Mouse (Mus musculus) midbrain, embryonic 10.5 days (tissue): Measurements from ENCODE around the gene Hmg20b. TPM values are rescaled to one million over a fixed set of nuclear protein-coding genes. Genes with fewer than 3 reads are reported as not detected.
A peak's percentile ranks its signal among the peaks of the same experiment; 100 is the strongest.

Experiments
- DNase-seq: peaks from one replicate; pipeline ENCODE4 v3.0.0-alpha.2; 2017; ENCODE audit warnings: low spot score
- H3K27ac ChIP-seq: fragments of 300-500 bp; sonication (generic); replicated peaks from 2 replicates; pipeline ENCODE4 v1.5.1; 2016; ENCODE audit warnings: mild to moderate bottlenecking
- H3K27me3 ChIP-seq: fragments of 300-500 bp; sonication (generic); 2 replicates; pipeline ENCODE4 v1.6.1; 2016; ENCODE audit warnings: low read depth, mild to moderate bottlenecking; ENCODE audit not compliant: poor library complexity, severe bottlenecking
- H3K36me3 ChIP-seq: fragments of 300-500 bp; sonication (generic); 2 replicates; pipeline ENCODE4 v1.6.1; 2016; ENCODE audit warnings: mild to moderate bottlenecking, moderate library complexity
- H3K4me1 ChIP-seq: fragments of 300-500 bp; sonication (generic); 2 replicates; pipeline ENCODE4 v1.6.1; 2016
- H3K4me3 ChIP-seq: fragments of 300-500 bp; sonication (generic); 2 replicates; pipeline ENCODE4 v1.5.1; 2016; ENCODE audit warnings: mild to moderate bottlenecking, moderate library complexity
- H3K9me3 ChIP-seq: fragments of 300-500 bp; sonication (generic); replicated peaks from 2 replicates; pipeline ENCODE4 v1.6.1; 2016; ENCODE audit warnings: mild to moderate bottlenecking
- WGBS: fragments of 180-500 bp; shearing (Covaris S2); methylation state at CpG from one replicate; pipeline ENCODE4 v1.1.7; 2016; 5-methylcytosine and 5-hydroxymethylcytosine counted together
- polyA plus RNA-seq: library from polyadenylated mRNA; unstranded; fragments of >200 nt; fragmentation: Nextera tagmentation; extraction: Ambion mirVana; gene quantifications from 2 replicates; pipeline ENCODE4 v1.2.1, GENCODE M21; 2016

Gene Hmg20b
- polyA plus RNA-seq, 1 experiment from 2014 or later: 102 TPM

GRCm38 (mm10) chr10:81317273-81317672 is 33.0 kb downstream of the Hmg20b start:
- H3K4me3 ChIP-seq: peak overlapping the region; percentile 39
- H3K36me3 ChIP-seq: peaks cover 68% of the 10 kb centered on the region
- H3K4me1 ChIP-seq: peaks cover 52% of the 10 kb centered on the region
- peak overlapping the region; percentile 74 for H3K27ac ChIP-seq
- DNase-seq: peak; percentile 46
- 0 out of 2 replicates have a peak, but pooled peaks cover 11% of the 10 kb centered on the region for H3K27me3 ChIP-seq
- no peaks in the 10 kb centered on the region for H3K9me3 ChIP-seq
- WGBS: 6% methylated on average over 20 of the region's 20 CpGs

DNA sequence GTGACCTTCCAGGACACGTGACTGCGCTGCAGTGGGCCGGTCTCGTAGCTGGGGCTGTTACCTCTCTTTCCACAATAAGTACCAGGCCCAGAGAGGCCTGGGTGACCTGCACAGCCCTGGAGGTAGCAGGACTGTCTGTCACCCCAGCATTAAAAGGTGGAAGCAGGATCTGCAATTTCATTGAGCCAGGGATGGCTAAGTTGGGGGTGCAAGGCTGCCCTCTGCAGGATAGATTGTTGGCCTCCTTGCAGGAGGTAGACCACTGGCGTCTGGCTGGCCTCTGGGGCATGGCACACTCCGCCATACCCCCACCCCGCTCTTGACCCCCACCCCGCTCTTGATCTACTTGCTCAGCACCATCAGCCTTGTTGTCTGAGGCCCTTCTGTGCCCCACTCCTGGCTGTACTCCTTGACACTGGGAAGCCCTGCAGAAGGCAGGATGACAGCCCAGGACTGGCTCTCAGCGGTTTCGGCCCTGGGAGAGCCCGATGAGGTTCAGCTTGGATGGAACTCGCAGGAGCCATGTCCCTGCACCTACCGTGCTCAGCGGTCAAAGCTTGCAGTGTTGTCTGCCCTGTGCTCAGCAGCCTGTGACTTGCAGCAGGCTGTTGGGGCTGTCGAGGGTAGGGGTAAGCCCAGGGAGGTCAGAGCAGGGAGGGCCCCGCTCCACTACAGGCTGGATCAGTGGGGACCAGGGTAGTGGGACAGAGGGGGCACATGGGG is 33.8 kb downstream of the Hmg20b start:
- peaks cover 74% of the 10 kb centered on the region for H3K36me3 ChIP-seq
- H3K27me3 ChIP-seq: 0 out of 2 replicates have a peak, but pooled peaks cover 11% of the 10 kb centered on the region
- peak; percentile 45 for DNase-seq
- WGBS: 38% methylated on average over 16 of the region's 16 CpGs
- H3K9me3 ChIP-seq: no peaks in the 10 kb centered on the region
- H3K4me3 ChIP-seq: peak overlapping the region; percentile 39
- H3K27ac ChIP-seq: peak overlapping the region; percentile 74
- H3K4me1 ChIP-seq: peaks cover 44% of the 10 kb centered on the region

DNA sequence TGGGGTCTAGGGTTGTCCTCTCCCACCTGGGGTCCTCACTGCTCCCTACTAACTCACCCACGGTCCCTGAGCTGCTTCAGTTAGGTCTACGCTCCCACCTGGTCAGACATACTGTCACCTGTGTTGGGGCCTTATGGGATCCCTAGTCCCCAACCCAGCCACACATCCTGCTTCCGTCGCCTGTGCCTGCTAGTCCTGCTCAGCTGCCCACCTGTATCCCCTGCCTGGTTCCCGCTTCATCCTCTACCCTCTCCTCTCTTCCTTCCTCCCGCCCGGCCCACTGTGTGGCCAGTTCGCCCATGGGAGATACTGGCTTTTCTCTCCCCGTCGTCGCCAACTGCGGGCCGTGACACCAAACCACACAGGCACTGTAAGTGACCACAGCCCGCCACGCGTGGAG is 34.7 kb downstream of the Hmg20b start:
- Histone ChIP-seq H3K27ac (no peak overlapping the region), H3K4me3 (no peak overlapping the region), H3K9me3 (no peaks in the 10 kb centered on the region), H3K4me1 (peaks cover 43% of the 10 kb centered on the region), H3K27me3 (0 out of 2 replicates have a peak, but pooled peaks cover 11% of the 10 kb centered on the region), H3K36me3 (peaks cover 83% of the 10 kb centered on the region)
- WGBS: 93% methylated on average over 16 of the region's 16 CpGs
- no peak for DNase-seq

GRCm38 (mm10) chr10:81314201-81314600 is 36.1 kb downstream of the Hmg20b start:
- no peaks in the 10 kb centered on the region for H3K9me3 ChIP-seq
- H3K4me1 ChIP-seq: peaks cover 36% of the 10 kb centered on the region
- 0 out of 2 replicates have a peak, but pooled peaks cover 11% of the 10 kb centered on the region for H3K27me3 ChIP-seq
- H3K36me3 ChIP-seq: peaks cover 97% of the 10 kb centered on the region
- WGBS: 82% methylated on average over 7 of the region's 7 CpGs
- DNase-seq: no peak
- no peak overlapping the region for H3K27ac ChIP-seq
- H3K4me3 ChIP-seq: no peak overlapping the region

DNA sequence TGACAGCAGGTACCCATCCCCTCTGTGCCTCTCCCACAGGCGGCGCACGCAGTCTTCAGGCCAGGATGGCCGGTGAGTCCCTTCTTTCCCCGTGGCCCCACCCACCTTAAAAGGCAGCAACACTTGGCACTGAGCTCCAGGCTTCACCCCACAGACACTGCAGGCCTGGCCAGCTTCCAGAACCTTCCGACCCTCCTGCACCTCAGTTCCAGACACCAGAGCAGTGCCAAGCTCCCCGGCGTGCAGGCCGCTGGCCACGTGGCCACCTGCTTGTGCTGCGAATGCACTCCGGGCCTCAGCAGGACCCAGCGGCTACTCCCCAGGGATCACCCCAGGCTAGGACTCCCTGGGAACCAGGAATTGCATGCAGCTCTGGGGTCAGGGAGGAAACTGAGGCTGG is 36.7 kb downstream of the Hmg20b start:
- peaks cover 98% of the 10 kb centered on the region for H3K36me3 ChIP-seq
- H3K4me1 ChIP-seq: peaks cover 29% of the 10 kb centered on the region
- H3K9me3 ChIP-seq: no peaks in the 10 kb centered on the region
- no peak overlapping the region for H3K27ac ChIP-seq
- 0 out of 2 replicates have a peak, but pooled peaks cover 11% of the 10 kb centered on the region for H3K27me3 ChIP-seq
- 93% methylated on average over 13 of the region's 13 CpGs for WGBS
- no peak for DNase-seq
- 0 out of 2 replicates have a peak overlapping the region, but pooled peaks have one; percentile 1 for H3K4me3 ChIP-seq

DNA sequence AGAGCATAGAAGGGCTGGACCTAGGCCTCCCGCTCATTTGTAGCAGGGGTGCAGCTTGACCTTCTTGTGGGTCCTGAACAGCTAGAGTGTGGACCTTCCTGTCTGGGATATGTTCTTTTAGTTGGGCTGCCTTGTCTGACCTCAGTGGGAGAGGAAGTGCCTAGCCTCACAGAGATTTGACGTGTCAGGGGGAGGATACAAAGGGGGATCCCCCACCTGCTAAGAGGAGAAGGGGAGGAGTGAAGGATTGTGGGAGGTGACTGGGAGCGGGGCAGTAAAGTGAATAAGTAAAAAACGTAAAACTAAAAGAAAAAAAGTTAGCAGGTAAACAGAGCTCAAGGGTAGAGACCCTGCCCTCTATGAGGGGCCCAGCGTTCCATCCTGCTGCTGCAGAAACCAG is 40.7 kb downstream of the Hmg20b start:
- Histone ChIP-seq H3K27me3 (no peaks in the 10 kb centered on the region), H3K9me3 (no peaks in the 10 kb centered on the region), H3K4me1 (peaks cover 5% of the 10 kb centered on the region), H3K36me3 (peaks cover 100% of the 10 kb centered on the region), H3K4me3 (no peak overlapping the region), H3K27ac (no peak overlapping the region)
- DNase-seq: no peak
- WGBS: 89% methylated on average over 5 of the region's 5 CpGs

- 96% methylated on average over 21 of the region's 21 CpGs for WGBS
- Histone ChIP-seq H3K4me1 (peaks cover 27% of the 10 kb centered on the region), H3K9me3 (no peaks in the 10 kb centered on the region), H3K4me3 (0 out of 2 replicates have a peak overlapping the region, but pooled peaks have one; percentile 3), H3K36me3 (peaks cover 82% of the 10 kb centered on the region), H3K27me3 (no peaks in the 10 kb centered on the region), H3K27ac (no peak overlapping the region; the same call in 1 of the 2 replicates)
- DNase-seq: no peak
Measured at GRCm38 (mm10) chr10:81306837-81307682, 43.2 kb downstream of the Hmg20b start.

- Histone ChIP-seq H3K4me3 (no peak overlapping the region), H3K9me3 (no peaks in the 10 kb centered on the region), H3K4me1 (peaks cover 34% of the 10 kb centered on the region), H3K27me3 (no peaks in the 10 kb centered on the region), H3K36me3 (peaks cover 77% of the 10 kb centered on the region), H3K27ac (no peak overlapping the region)
- WGBS: 93% methylated on average over 12 of the region's 12 CpGs
- DNase-seq: no peak
Measured at GRCm38 (mm10) chr10:81306173-81306668, 44.1 kb downstream of the Hmg20b start.

- Histone ChIP-seq H3K27me3 (no peaks in the 10 kb centered on the region), H3K4me3 (no peak overlapping the region), H3K27ac (no peak overlapping the region), H3K36me3 (peaks cover 71% of the 10 kb centered on the region), H3K4me1 (peaks cover 39% of the 10 kb centered on the region), H3K9me3 (no peaks in the 10 kb centered on the region)
- no peak for DNase-seq
- 95% methylated on average over 14 of the region's 14 CpGs for WGBS
Measured at GRCm38 (mm10) chr10:81305663-81306062, 44.6 kb downstream of the Hmg20b start.

DNA sequence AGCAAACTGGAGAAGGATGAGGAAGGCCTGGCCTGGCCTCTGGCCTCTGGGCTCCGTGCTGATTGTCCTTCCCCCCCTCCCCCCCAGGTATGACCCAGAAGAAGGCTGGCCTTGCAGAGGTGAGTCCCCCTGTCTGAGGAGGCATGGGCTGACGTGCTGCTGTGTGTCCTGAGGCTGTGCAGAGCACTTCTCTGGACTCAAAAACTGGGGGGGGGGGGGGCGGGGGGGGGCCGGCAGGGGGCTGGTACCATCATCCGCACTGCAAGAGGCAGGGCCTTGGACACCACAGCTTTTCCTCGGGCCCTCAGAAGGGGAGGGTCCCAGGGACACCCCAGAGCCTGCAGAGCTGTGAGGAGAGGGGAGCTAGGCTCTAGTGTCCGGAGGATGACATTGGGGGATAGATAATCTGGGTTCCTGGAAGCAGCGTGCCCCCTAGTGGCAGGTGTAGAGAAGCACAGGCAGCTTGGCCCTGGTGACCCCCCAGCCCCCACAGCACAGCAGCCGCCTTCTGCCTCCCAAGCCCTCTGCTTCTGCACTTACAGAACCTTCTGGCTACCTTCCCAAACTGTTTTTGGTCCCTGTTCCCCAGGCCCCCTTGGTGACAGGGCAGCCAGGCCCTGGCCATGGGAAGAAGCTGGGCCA is 45.6 kb downstream of the Hmg20b start:
- Histone ChIP-seq H3K9me3 (no peaks in the 10 kb centered on the region), H3K36me3 (peaks cover 64% of the 10 kb centered on the region), H3K27ac (peak overlapping the region; percentile 33; the same call in 1 of the 2 replicates), H3K27me3 (no peaks in the 10 kb centered on the region), H3K4me1 (peaks cover 48% of the 10 kb centered on the region), H3K4me3 (0 out of 2 replicates have a peak overlapping the region, but pooled peaks have one; percentile 9)
- WGBS: 24% methylated on average over 8 of the region's 9 CpGs
- peak; percentile 62 for DNase-seq

GRCm38 (mm10) chr10:81303761-81304160 is 46.5 kb downstream of the Hmg20b start:
- no peak for DNase-seq
- H3K27me3 ChIP-seq: no peaks in the 10 kb centered on the region
- H3K9me3 ChIP-seq: no peaks in the 10 kb centered on the region
- H3K4me1 ChIP-seq: peaks cover 58% of the 10 kb centered on the region
- no peak overlapping the region; the same call in 1 of the 2 replicates for H3K27ac ChIP-seq
- H3K36me3 ChIP-seq: peaks cover 54% of the 10 kb centered on the region
- no peak overlapping the region for H3K4me3 ChIP-seq
- WGBS: 81% methylated on average over 7 of the region's 7 CpGs

- peak overlapping the region; percentile 67; the same call in 1 of the 2 replicates for H3K27ac ChIP-seq
- WGBS: 79% methylated on average over 10 of the region's 10 CpGs
- no peaks in the 10 kb centered on the region for H3K9me3 ChIP-seq
- H3K27me3 ChIP-seq: no peaks in the 10 kb centered on the region
- DNase-seq: no peak
- H3K4me1 ChIP-seq: peaks cover 58% of the 10 kb centered on the region
- peaks cover 52% of the 10 kb centered on the region for H3K36me3 ChIP-seq
- H3K4me3 ChIP-seq: peak overlapping the region; percentile 20; the same call in 1 of the 2 replicates
Measured at GRCm38 (mm10) chr10:81303258-81303657, 47.0 kb downstream of the Hmg20b start.
